Mouse (Mus musculus) embryonic fibroblast, embryonic 13.5 days (primary cell): ENCODE results near the gene Kcnb1.
A peak's percentile ranks its signal among the peaks of the same experiment; 100 is the strongest.

Source experiments
- CTCF ChIP-seq: IDR thresholded peaks from 2 replicates; pipeline ENCODE4 v1.5.1; 2011; ENCODE audit warnings: mild to moderate bottlenecking, control low read depth, low read length, moderate library complexity, borderline replicate concordance; ENCODE audit not compliant: insufficient read depth
- POLR2A ChIP-seq: IDR thresholded peaks from 2 replicates; pipeline ENCODE4 v1.6.1; 2011; ENCODE audit warnings: low read depth, mild to moderate bottlenecking, control low read depth, low read length, moderate library complexity

GRCm38 (mm10) chr2:167066031-167066430 lies 123.9 kb downstream of the Kcnb1 start:
- TF ChIP-seq CTCF = no peak
- 0 out of 2 replicates have a peak, but pooled peaks have one; percentile 11 for TF ChIP-seq POLR2A
